Mouse (Mus musculus) embryonic facial prominence, embryonic 11.5 days (tissue): Measurements from ENCODE around the gene Alyref. TPM values are rescaled to one million over a fixed set of nuclear protein-coding genes. Genes with fewer than 3 reads are reported as not detected.
"Not testable (repeated sequence)": the region's sequence is repeated elsewhere in the genome, so short reads cannot be mapped to it uniquely, and the experiment has no call there.

ENCODE experiments used
- ATAC-seq: fragments of 200-750 bp; cut with Nextera tagmentation; replicated peaks from 2 replicates; pipeline ENCODE4 v1.8.0; 2017; ENCODE audit warnings: low read depth; ENCODE audit not compliant: insufficient number of reproducible peaks, low FRiP score, low TSS enrichment
- DNase-seq: peaks from one replicate; pipeline ENCODE4 v3.0.0-alpha.2; 2015; ENCODE audit warnings: low spot score
- H3K27ac ChIP-seq: fragments of 300-500 bp; sonication (generic); replicated peaks from 2 replicates; pipeline ENCODE4 v1.5.1; 2014; ENCODE audit warnings: mild to moderate bottlenecking, low read depth, low read length, control low read depth
- H3K27me3 ChIP-seq: fragments of 300-500 bp; sonication (generic); 2 replicates; pipeline ENCODE4 v1.6.1; 2014; ENCODE audit warnings: mild to moderate bottlenecking, low read length, moderate library complexity, mixed read lengths; ENCODE audit not compliant: control insufficient read depth, insufficient read depth
- H3K36me3 ChIP-seq: fragments of 300-500 bp; sonication (generic); replicated peaks from 2 replicates; pipeline ENCODE4 v1.6.1; 2014; ENCODE audit warnings: low read depth, mild to moderate bottlenecking, low read length, moderate library complexity, mixed read lengths; ENCODE audit not compliant: control insufficient read depth, insufficient read depth
- H3K4me1 ChIP-seq: fragments of 300-500 bp; sonication (generic); 2 replicates; pipeline ENCODE4 v1.6.1; 2014; ENCODE audit warnings: low read length, mixed read lengths; ENCODE audit not compliant: control insufficient read depth, insufficient read depth
- H3K4me2 ChIP-seq: fragments of 300-500 bp; sonication (generic); 2 replicates; pipeline ENCODE4 v1.6.1; 2014; ENCODE audit warnings: low read depth, mild to moderate bottlenecking, control low read depth, low read length, moderate library complexity
- H3K4me3 ChIP-seq: fragments of 300-500 bp; sonication (generic); 2 replicates; pipeline ENCODE4 v1.5.1; 2014; ENCODE audit warnings: low read depth, low read length, control low read depth
- H3K9ac ChIP-seq: fragments of 300-500 bp; sonication (generic); replicated peaks from 2 replicates; pipeline ENCODE4 v1.6.1; 2014; ENCODE audit warnings: mild to moderate bottlenecking, control low read depth, low read length
- H3K9me3 ChIP-seq: fragments of 300-500 bp; sonication (generic); replicated peaks from 2 replicates; pipeline ENCODE4 v1.6.1; 2016; ENCODE audit warnings: mild to moderate bottlenecking, low read length, inconsistent platforms, mixed read lengths; ENCODE audit not compliant: control insufficient read depth
- WGBS: fragments of 180-500 bp; shearing (Covaris S2); extraction: QIAGEN DNeasy Blood & Tissue Kit; methylation state at CpG from one replicate; pipeline ENCODE4 v1.1.7; 2014; 5-methylcytosine and 5-hydroxymethylcytosine counted together
- polyA plus RNA-seq: library from polyadenylated mRNA; unstranded; fragments of >200 nt; fragmentation: Nextera tagmentation; extraction: Ambion mirVana; gene quantifications from 2 replicates; pipeline ENCODE4 v1.2.1, GENCODE M21; 2014

Gene Alyref
- polyA plus RNA-seq, 1 experiment from 2014 or later, result 893 TPM

DNA sequence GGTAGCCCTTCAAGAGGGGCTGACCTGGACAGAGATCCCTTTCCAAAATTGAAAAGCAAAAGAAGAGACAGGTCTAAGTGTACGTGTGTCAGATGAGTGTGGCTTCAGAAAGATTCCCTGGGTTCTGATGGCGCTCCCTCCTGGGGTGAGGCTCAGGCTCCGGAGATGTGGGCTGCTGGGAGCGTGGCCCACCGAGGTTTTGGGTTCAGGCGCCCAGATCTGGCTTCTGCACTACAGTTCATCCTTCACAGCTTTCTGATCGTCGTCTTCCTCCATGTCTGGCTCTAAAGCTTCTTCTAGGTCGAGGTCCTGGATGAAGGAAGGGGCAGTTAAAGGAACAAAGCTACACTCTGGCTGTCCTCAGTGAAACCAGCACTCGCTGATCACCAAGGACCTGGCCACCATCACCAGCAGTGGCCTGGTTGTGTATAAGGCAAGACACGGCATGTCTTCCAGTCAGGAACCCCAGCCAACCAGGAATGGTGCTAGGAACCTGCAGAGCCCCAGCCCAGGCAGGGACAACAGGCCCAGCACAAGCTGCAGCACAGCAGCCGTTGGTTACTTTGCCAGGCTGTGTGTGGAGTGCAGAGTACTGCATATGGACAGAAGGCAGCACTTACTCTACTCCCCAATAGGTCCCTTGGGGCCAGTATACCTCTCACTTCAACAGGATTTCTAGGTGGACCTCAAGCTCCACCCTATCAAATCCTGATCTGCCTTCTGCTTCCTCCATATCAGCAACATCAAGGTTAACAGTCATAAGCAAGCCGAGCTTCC lies 37.0 kb downstream of the Alyref start:
- H3K9me3 ChIP-seq, result no peaks in the 10 kb centered on the region
- H3K9ac ChIP-seq, result no peak overlapping the region
- 94% methylated on average over 13 of the region's 13 CpGs for WGBS
- no peak overlapping the region for H3K4me2 ChIP-seq
- peaks cover 39% of the 10 kb centered on the region for H3K36me3 ChIP-seq
- H3K27ac ChIP-seq, result no peak overlapping the region
- H3K27me3 ChIP-seq, result no peaks in the 10 kb centered on the region
- no peak overlapping the region for H3K4me3 ChIP-seq
- ATAC-seq (no peak), DNase-seq (no peak)
- no peaks in the 10 kb centered on the region for H3K4me1 ChIP-seq

DNA sequence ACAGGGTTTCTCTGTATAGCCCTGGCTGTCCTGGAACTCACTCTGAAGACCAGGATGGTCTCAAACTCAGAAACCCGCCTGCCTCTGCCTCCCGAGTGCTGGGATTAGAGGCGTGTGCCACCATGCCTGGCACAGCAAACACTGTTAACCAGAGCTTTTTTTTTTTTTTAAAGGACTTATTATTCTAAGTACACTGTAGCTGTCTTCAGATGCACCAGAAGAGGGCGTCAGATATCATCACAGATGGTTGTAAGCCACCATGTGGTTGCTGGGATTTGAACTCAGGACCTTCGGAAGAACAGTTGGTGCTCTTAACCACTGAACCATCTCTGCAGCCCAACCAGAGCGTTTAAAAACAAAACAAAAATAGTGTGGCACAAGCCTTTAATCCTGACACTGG lies 39.3 kb downstream of the Alyref start:
- not testable (repeated sequence) for H3K27ac ChIP-seq, ATAC-seq, H3K9me3 ChIP-seq, H3K4me1 ChIP-seq, H3K9ac ChIP-seq, H3K4me2 ChIP-seq, H3K4me3 ChIP-seq, H3K27me3 ChIP-seq, DNase-seq
- 88% methylated on average over 6 of the region's 6 CpGs for WGBS
- H3K36me3 ChIP-seq, result peaks cover 27% of the 10 kb centered on the region

DNA sequence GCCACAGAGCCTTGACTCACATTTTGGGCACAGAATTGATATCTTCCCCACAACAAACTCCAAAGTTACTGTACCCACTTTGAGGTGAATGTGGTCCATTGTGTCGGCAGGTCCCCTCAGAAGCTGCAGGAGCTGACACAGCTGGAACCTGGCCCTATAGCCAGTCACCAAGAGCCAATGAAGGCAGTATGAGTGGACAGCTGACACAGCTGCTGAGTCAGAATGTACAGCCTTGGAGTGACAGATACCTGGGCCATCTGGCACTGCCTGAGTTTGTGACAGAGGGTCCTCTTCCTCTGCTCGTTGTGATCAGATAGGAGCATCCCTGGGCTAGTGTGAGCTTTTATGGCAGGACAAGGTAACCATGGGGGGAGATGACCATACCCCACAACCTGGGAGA lies 42.9 kb downstream of the Alyref start:
- Histone ChIP-seq H3K9ac (no peak overlapping the region), H3K4me2 (no peak overlapping the region), H3K9me3 (no peaks in the 10 kb centered on the region), H3K27me3 (no peaks in the 10 kb centered on the region), H3K4me1 (no peaks in the 10 kb centered on the region), H3K4me3 (no peak overlapping the region), H3K36me3 (peaks cover 4% of the 10 kb centered on the region), H3K27ac (no peak overlapping the region)
- ATAC-seq (no peak), DNase-seq (no peak)
- 78% methylated on average over 2 of the region's 2 CpGs for whole genome bisulfite sequencing

DNA sequence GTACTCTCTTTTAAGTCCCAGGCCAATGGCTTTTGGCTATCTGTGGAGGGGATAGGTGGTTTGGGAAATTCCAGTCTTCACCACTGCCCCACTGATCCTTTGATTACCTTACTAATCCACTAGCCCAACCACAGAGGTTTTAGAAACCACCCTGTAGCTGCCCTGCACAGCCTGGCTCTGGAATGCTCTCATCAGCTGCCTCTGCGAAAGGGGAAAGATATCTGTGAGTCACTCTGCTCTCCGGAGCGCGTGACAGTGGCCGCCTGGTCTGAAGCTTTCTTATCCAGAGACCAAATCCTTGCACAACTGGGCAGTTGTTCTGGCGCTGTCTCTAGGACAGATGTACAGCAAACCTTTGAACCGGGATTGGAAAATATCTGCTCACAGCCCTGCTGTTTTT lies 43.3 kb downstream of the Alyref start:
- Histone ChIP-seq H3K4me2 (no peak overlapping the region), H3K9me3 (no peaks in the 10 kb centered on the region), H3K27me3 (no peaks in the 10 kb centered on the region), H3K9ac (no peak overlapping the region), H3K36me3 (no peaks in the 10 kb centered on the region; the same call in 1 of the 2 replicates), H3K4me3 (no peak overlapping the region), H3K4me1 (peaks cover 2% of the 10 kb centered on the region; the same call in 1 of the 2 replicates), H3K27ac (no peak overlapping the region)
- ATAC-seq (no peak), DNase-seq (no peak)
- 76% methylated on average over 7 of the region's 7 CpGs for WGBS

- 81% methylated on average over 5 of the region's 5 CpGs for WGBS
Measured at GRCm38 (mm10) chr11:120552736-120553135, 45.4 kb downstream of the Alyref start.

DNA sequence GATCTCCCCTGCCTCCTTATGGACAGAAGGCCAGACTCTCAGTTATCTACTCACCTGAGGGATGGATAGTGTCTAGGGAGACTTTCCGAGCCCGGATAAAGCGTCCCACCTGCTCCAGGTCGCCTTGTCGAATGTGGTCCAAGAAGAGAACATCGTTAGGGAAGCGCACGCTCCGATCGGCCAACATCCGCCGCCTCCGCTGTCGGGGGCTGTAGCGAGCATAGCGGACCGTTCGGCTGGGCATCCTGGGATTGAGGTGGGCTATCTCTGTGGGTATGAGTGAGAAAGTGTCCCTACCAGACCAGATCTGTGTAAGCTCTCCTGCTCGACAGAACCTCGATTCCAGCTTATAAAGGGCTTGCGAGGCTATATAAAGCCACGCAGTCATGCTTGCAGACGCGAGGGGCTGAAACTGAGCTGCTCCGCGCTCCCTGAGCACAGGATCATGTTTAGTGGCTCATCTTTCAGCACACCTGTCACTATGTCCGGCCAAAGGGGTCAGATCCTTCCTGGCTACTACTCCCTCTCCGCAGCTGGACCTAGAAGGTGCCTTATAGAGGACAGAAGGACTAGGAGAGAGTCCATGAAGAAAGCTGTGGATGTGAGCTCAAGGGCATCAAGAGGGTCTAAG lies 47.2 kb downstream of the Alyref start, which contains the start of gene Ppp1r27:
Gene Ppp1r27, minus strand, starts transcription at position 323 of the 631 bp plus-strand sequence.
- DNase-seq (no peak), ATAC-seq (no peak)
- Histone ChIP-seq H3K4me3 (peak within 1 kb of the TSS; percentile 98), H3K9ac (peak within 1 kb of the TSS; percentile 96), H3K9me3 (no peaks in the 10 kb centered on the region), H3K27ac (peak within 1 kb of the TSS; percentile 83; the same call in 1 of the 2 replicates), H3K36me3 (no peaks in the 10 kb centered on the region), H3K27me3 (no peaks in the 10 kb centered on the region), H3K4me1 (peaks cover 4% of the 10 kb centered on the region), H3K4me2 (peak within 1 kb of the TSS; percentile 87)
- WGBS, result 93% methylated on average over 28 of the region's 28 CpGs

More at GRCm38 (mm10) chr11:120552736-120553135, 45.4 kb downstream of the Alyref start:
- Histone ChIP-seq H3K4me3 (no peak overlapping the region), H3K4me1 (peaks cover 4% of the 10 kb centered on the region), H3K27me3 (no peaks in the 10 kb centered on the region), H3K9me3 (no peaks in the 10 kb centered on the region), H3K9ac (no peak overlapping the region), H3K4me2 (no peak overlapping the region), H3K36me3 (no peaks in the 10 kb centered on the region), H3K27ac (no peak overlapping the region)
- DNase-seq (no peak), ATAC-seq (no peak)

DNA sequence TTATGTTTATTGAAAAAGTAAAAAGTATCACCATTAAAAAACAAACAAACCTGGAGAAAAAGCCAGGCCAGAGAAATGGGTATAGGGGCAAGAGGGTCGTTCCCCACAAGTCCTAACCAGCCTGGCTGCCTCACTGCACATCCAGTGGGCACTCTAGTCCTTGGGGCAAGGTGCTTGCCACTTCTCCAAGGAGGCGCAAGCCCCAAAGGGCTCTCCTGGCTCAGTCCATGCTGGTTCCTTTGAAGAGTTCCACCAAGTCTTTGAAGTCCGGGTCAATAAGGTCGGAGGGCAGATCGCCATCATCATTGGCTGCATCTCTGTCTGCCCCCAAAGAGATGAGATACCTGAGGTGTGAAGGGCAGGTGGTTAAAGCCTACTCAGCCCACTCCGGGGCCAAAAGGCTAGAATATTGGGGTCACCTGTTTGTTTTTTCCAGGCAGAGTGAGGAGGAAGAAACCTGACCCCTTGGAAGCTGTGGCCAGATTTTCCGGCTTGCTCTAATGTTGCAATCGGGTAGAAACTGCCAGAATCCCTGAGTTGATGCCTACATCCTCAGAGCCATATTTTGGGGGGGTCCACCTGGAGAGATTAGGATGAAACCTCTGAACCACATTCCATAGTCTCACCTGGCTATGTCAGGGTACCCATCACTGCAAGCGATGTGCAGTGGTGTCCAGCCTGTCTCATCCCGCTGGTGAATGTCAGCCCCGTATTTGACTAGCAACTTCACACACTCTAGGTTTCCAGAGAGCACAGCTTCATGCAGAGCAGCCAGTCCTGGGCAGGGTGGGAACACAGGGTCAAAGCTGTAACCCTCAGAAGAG lies 48.0 kb downstream of the Alyref start:
- ATAC-seq, result peak; percentile 31; the same call in 1 of the 2 replicates
- Histone ChIP-seq H3K4me1 (peaks cover 4% of the 10 kb centered on the region), H3K4me3 (peak overlapping the region; percentile 98), H3K9me3 (no peaks in the 10 kb centered on the region), H3K9ac (peak overlapping the region; percentile 96), H3K27me3 (no peaks in the 10 kb centered on the region), H3K27ac (peak overlapping the region; percentile 83), H3K4me2 (peak overlapping the region; percentile 87), H3K36me3 (no peaks in the 10 kb centered on the region)
- DNase-seq, result no peak
- WGBS, result 72% methylated on average over 11 of the region's 11 CpGs
